Mouse (Mus musculus) heart, postnatal 25 days (tissue): ENCODE results near the gene Il9. TPM values are rescaled to one million over a fixed set of nuclear protein-coding genes. Genes with fewer than 3 reads are reported as not detected.

Source experiments
- total RNA-seq, 2 experiments: library from RNA; stranded (reverse); gene quantifications; 2 replicates each; pipeline ENCODE4 v1.2.3; 2021

Il9 gene
- total RNA-seq, 2 experiments from 2014 or later, result not detected

Other genes starting within 250 kb of the Il9 start
- not detected for gene Neurog1, start 230.1 kb downstream of the Il9 start, total RNA-seq
- 1 to 10 TPM; 1.7 to 1.8 TPM for gene Cxcl14, start 185.7 kb downstream of the Il9 start, total RNA-seq
- not detected for gene Gm3045, start 55.7 kb downstream of the Il9 start, total RNA-seq
- gene Slc25a48, start 43.9 kb downstream of the Il9 start, total RNA-seq, result under 1 TPM in 1 of 2 experiments, not detected in 1; 0.08 TPM
- gene Fbxl21, start 40.2 kb upstream of the Il9 start, total RNA-seq, result under 1 TPM; 0.47 to 0.67 TPM
- not detected for gene Lect2, start 66.3 kb upstream of the Il9 start, total RNA-seq
- 10 to 100 TPM; 19.3 to 23.4 TPM for gene Tgfbi, start 127.3 kb upstream of the Il9 start, total RNA-seq
- 10 to 100 TPM; 29.5 to 34.6 TPM for gene Smad5, start 220.8 kb upstream of the Il9 start, total RNA-seq